Mouse (Mus musculus) G1E (cell line): ENCODE measurements around the gene Aldh5a1. TPM values are rescaled to one million over a fixed set of nuclear protein-coding genes. Genes with fewer than 3 reads are reported as not detected.
"Not testable (repeated sequence)": the region's sequence is repeated elsewhere in the genome, so short reads cannot be mapped to it uniquely, and the experiment has no call there.

Source experiments
- ATAC-seq: 2 replicates; pipeline ENCODE4 v1.8.0; 2016; ENCODE audit warnings: mild to moderate bottlenecking; ENCODE audit not compliant: insufficient number of reproducible peaks, poor library complexity, low FRiP score, severe bottlenecking; ENCODE audit errors: extremely low read depth
- DNase-seq: peaks from one replicate; pipeline ENCODE4 v3.0.0; 2012; ENCODE audit warnings: low spot score
- H3K27me3 ChIP-seq: 2 replicates; pipeline ENCODE4 v1.6.1; 2012; ENCODE audit warnings: mild to moderate bottlenecking, low read length, inconsistent platforms; ENCODE audit not compliant: insufficient read depth
- H3K36me3 ChIP-seq: replicated peaks from 2 replicates; pipeline ENCODE3; 2012; ENCODE audit warnings: mild to moderate bottlenecking, inconsistent platforms
- H3K4me1 ChIP-seq: 2 replicates; pipeline ENCODE4 v1.6.1; 2012; ENCODE audit warnings: low read depth, low read length, inconsistent platforms, mixed read lengths; ENCODE audit not compliant: insufficient read depth
- H3K4me3 ChIP-seq: 2 replicates; pipeline ENCODE4 v1.5.1; 2012; ENCODE audit warnings: low read depth, mild to moderate bottlenecking, inconsistent platforms, low read length, moderate library complexity, mixed read lengths
- H3K9me3 ChIP-seq: replicated peaks from 2 replicates; pipeline ENCODE4 v1.6.1; 2012; ENCODE audit warnings: inconsistent platforms
- CTCF ChIP-seq: IDR thresholded peaks from 2 replicates; pipeline ENCODE4 v1.5.1; 2012; ENCODE audit warnings: low read depth, low read length, inconsistent platforms, mixed read lengths
- GATA1 ChIP-seq: IDR thresholded peaks from 2 replicates; pipeline ENCODE4 v1.6.1; 2012; ENCODE audit warnings: borderline replicate concordance, low read length, inconsistent platforms, mixed read lengths
- GATA2 ChIP-seq: IDR thresholded peaks from 2 replicates; pipeline ENCODE4 v1.6.1; 2012; ENCODE audit warnings: low read depth, low read length, inconsistent platforms, borderline replicate concordance
- POLR2AphosphoS5 ChIP-seq: IDR thresholded peaks from 2 replicates; pipeline ENCODE4 v1.6.1; 2012; ENCODE audit warnings: low read depth, low read length, inconsistent platforms; ENCODE audit not compliant: insufficient replicate concordance
- TAL1 ChIP-seq: conservative IDR thresholded peaks from 2 replicates; pipeline ENCODE4 v1.6.1; 2012; ENCODE audit warnings: low read depth, low read length, inconsistent platforms, mixed read lengths
- polyA plus RNA-seq: library from polyadenylated mRNA; stranded (reverse); fragments of >175 nt; gene quantifications from 2 replicates; pipeline ENCODE4 v1.2.3, GENCODE M21; 2012
- total RNA-seq, 2 experiments: library from RNA; stranded (forward) in 1 of 2; stranded (reverse) in 1 of 2; fragments of 200-1000 nt in 1 of 2; fragments of >200 nt in 1 of 2; fragmentation: Nextera tagmentation in 1 of 2; gene quantifications; 2 replicates each; pipeline ENCODE4 v1.2.3; 2014 to 2017

Aldh5a1 gene
- total RNA-seq (2014; fragmentation: Nextera tagmentation) (not detected in 2 replicates), total RNA-seq (2017) (0.05 and 0.06 TPM in 2 replicates), polyA plus RNA-seq (not detected in 2 replicates)

DNA sequence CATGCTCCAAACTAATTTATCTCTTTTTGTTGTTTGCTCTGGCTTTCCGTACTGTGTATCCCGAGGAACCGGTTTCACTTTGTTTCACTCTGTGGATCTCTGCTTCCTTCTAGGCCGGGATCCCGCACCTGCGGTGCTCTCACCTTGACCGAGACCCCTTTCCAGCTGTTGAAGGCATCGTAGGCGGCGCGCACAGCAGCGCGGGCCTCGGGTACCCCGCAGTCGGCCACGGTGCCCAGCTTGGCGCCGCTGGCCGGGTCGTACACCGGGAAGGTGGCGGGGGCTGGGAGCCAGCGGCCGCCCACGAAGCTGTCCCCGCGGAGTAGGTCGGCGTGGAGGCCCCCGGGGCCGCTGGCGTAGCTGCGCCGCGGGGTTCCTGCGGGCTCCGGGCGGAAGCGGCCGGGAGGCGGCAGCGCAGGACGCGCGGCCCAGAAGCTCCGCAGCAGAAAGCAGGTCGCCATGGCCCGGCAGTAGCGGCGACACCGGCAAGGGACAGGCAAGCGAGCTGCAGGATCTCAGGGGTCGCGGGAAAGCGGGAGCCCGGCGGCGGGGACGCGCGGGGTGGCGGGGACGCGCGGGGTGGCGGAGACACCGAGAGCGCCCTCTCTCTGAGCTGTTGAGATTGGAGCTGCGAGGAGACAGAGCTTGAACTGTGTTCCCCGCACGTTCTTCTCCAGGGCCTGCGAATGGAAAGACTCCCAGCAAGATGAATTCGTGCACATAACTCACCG lies at the start of gene Aldh5a1:
Gene Aldh5a1 (minus strand): TSS at position 554 of the 731 bp plus-strand sequence.
- ATAC-seq = no peak
- Histone ChIP-seq H3K27me3 (peaks cover 13% of the 10 kb centered on the region), H3K9me3 (no peaks in the 10 kb centered on the region), H3K36me3 (no peaks in the 10 kb centered on the region), H3K4me3 (no peak within 1 kb of the TSS), H3K4me1 (peaks cover 6% of the 10 kb centered on the region; the same call in 1 of the 2 replicates)
- TF ChIP-seq TAL1 (no peak), GATA1 (no peak), GATA2 (no peak), CTCF (no peak)
- DNase-seq = no peak

- H3K4me3 ChIP-seq = no peak overlapping the region
- ATAC-seq (no peak), DNase-seq (no peak)
- no peaks in the 10 kb centered on the region for H3K9me3 ChIP-seq
- TF ChIP-seq GATA1 (no peak), TAL1 (no peak), GATA2 (no peak), POLR2AphosphoS5 (no peak), CTCF (no peak)
- peaks cover 5% of the 10 kb centered on the region for H3K27me3 ChIP-seq
- peaks cover 46% of the 10 kb centered on the region for H3K36me3 ChIP-seq
- H3K4me1 ChIP-seq = no peaks in the 10 kb centered on the region
Measured at GRCm38 (mm10) chr13:24985435-24985834, 48.0 kb upstream of the Aldh5a1 start.

DNA sequence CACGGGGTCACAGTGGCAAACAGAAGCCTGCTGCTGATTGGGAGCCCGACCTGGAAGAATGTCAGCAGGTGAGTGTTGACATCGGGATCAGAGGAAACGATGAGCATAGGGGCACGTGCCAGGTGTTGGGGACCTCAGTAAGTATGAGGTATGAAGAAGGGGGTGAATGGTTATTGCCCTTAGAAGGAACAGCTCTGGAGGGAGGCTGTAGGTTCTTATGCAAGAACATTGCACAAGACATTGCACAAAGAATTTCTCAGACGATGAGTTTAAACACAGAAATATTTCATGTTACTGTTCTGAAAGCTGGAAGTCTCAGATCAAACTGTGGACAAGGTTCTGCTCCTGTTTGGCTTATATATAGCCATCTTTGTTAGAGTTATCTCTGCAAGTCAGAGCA lies 43.6 kb upstream of the Aldh5a1 start:
- H3K36me3 ChIP-seq = peaks cover 15% of the 10 kb centered on the region
- DNase-seq = no peak
- TF ChIP-seq CTCF = no peak
- no peak for ATAC-seq
- H3K27me3 ChIP-seq = peaks cover 23% of the 10 kb centered on the region
- H3K4me1 ChIP-seq = no peaks in the 10 kb centered on the region
- H3K4me3 ChIP-seq = no peak overlapping the region
- H3K9me3 ChIP-seq = no peaks in the 10 kb centered on the region

DNA sequence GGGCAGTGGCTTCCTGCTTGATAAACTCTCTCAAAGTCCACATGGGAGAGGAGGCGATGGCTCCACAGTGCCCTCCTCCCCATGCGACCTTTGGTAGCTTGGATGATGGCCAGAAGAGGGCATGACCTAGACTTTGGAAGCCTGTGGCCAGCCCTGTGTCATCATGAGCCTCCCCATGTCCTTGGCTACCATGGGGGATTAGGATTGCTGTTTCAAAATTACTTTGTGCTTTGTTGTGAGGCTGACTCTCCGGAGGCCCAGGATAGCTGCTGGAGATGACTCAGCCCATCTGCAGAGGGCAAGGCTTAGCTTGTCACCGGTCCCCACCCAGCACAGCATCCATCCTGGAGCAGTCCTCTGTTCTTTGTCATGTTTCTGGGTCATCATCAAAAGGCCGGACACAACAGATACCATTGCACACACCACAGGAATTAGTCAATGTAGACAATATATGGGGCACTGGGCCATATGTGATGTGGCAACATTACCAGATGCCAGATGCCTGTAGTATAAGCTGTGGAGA lies 40.4 kb upstream of the Aldh5a1 start:
- TF ChIP-seq CTCF (no peak), GATA2 (no peak), GATA1 (no peak), POLR2AphosphoS5 (no peak), TAL1 (no peak)
- Histone ChIP-seq H3K9me3 (no peaks in the 10 kb centered on the region), H3K27me3 (peaks cover 25% of the 10 kb centered on the region), H3K4me3 (no peak overlapping the region), H3K36me3 (no peaks in the 10 kb centered on the region), H3K4me1 (no peaks in the 10 kb centered on the region)
- DNase-seq = no peak
- no peak for ATAC-seq

DNA sequence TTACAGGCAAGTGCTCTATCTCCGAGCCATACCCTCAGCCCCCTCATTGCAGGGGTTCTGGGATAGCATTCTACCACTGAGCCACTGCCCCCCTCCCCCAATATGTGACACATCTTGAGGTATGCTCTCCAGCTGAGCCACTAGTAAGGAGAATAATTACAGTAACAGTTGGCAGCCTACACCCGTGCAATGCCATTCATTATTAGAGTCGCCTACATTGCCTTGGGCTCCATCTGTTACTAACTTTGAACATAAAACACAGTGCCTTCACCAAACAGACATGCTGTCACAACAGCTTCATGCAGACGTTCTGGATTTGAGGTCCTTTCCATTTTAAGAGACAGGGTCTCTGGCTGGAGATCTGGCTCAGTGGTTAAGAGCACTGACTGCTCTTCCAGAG lies 38.9 kb upstream of the Aldh5a1 start:
- Histone ChIP-seq H3K9me3 (no peaks in the 10 kb centered on the region), H3K4me1 (no peaks in the 10 kb centered on the region), H3K4me3 (no peak overlapping the region), H3K27me3 (peaks cover 25% of the 10 kb centered on the region), H3K36me3 (no peaks in the 10 kb centered on the region)
- DNase-seq (no peak), ATAC-seq (no peak)
- no peak for TF ChIP-seq GATA1
- TF ChIP-seq POLR2AphosphoS5 = no peak
- no peak for TF ChIP-seq TAL1
- no peak for TF ChIP-seq CTCF
- TF ChIP-seq GATA2 = no peak

- not testable (repeated sequence) for H3K36me3 ChIP-seq, ATAC-seq, H3K4me3 ChIP-seq, H3K27me3 ChIP-seq, H3K4me1 ChIP-seq, H3K9me3 ChIP-seq, DNase-seq
Measured at GRCm38 (mm10) chr13:24971776-24972175, 34.3 kb upstream of the Aldh5a1 start.

DNA sequence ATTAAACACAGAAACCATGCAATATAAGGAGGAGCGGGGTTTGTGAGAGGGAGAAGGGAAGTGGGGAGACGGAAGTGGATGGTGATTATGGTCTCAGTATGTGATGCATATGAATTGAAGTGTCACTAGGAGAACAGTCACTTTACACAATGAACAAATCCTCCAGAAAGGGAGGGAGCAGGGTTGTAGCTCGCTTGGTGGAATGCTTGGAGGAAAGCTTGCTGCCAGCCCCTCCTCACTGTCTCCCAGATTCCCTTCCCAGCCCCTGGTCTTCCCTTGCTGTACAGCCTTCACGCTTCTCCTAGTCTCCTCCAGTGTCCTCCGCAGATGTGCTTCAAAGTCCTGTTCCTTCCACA lies 28.4 kb upstream of the Aldh5a1 start:
- no peaks in the 10 kb centered on the region for H3K4me1 ChIP-seq
- ATAC-seq = no peak
- TF ChIP-seq GATA1 (no peak), POLR2AphosphoS5 (no peak), CTCF (no peak), TAL1 (no peak), GATA2 (no peak)
- no peaks in the 10 kb centered on the region for H3K9me3 ChIP-seq
- H3K27me3 ChIP-seq = peaks cover 4% of the 10 kb centered on the region
- DNase-seq = no peak
- no peaks in the 10 kb centered on the region for H3K36me3 ChIP-seq
- no peak overlapping the region for H3K4me3 ChIP-seq
